Mouse (Mus musculus) layer of hippocampus, adult 18-20 months (tissue): ENCODE measurements around the gene Tpr. TPM values are rescaled to one million over a fixed set of nuclear protein-coding genes. Genes with fewer than 3 reads are reported as not detected.

Experiments used
- DNase-seq, 2 experiments: peaks; one replicate each; pipeline ENCODE4 v3.0.0; 2022; ENCODE audit warnings: low spot score in 2 of 2
- total RNA-seq, 2 experiments: library from RNA; stranded (reverse); gene quantifications; 2 replicates each; pipeline ENCODE4 v1.2.3; 2021

The Tpr gene
- total RNA-seq, 2 experiments from 2014 or later: 111 TPM

GRCm38 (mm10) chr1:150460595-150460994 is 68.0 kb downstream of the Tpr start:
- DNase-seq: no peak

DNA sequence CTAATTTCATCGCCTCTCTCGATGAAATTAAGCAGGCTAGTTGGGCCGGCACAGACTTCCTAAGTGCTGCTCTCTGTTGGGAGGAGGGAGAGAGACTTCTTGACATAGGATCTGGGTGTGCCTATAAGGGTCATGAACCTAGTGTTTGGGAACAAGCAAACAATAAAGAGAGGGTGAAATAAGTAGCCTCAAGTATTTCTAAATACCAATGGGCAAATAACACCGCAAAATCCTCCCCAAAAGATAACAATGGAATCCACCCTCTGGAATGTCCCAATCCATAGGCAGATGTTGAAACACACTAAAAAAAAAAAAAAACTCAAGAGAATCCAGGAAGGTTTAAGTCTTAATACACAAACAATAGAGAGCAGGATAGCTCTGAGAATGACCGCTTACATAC is 70.4 kb downstream of the Tpr start:
- no peak for DNase-seq

- no peak for DNase-seq
Observed at GRCm38 (mm10) chr1:150463691-150464090, 71.1 kb downstream of the Tpr start.

DNA sequence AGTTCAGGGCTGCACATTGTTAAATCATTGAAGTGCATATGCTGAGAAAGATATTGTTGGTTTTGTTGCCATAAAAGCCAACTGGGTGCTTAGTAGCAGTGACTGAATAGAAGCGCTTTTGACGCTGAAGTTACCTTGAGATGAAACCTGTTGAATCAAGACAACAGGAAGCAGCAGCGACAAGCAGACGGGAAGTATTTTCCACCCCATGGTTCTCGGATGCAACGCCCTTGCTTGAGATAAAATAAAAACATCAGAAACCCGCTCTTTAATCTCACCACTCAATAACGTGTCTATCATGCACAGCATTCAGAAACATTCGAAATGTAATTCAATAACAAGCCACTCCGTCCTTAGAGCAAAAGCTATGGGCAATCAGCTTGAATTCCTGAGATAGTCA is 72.7 kb downstream of the Tpr start:
- no peak for DNase-seq

- DNase-seq: no peak
Observed at GRCm38 (mm10) chr1:150466132-150466531, 73.5 kb downstream of the Tpr start, which contains the start of gene Prg4. Gene Prg4 (minus strand): TSS chr1:150466165.

DNA sequence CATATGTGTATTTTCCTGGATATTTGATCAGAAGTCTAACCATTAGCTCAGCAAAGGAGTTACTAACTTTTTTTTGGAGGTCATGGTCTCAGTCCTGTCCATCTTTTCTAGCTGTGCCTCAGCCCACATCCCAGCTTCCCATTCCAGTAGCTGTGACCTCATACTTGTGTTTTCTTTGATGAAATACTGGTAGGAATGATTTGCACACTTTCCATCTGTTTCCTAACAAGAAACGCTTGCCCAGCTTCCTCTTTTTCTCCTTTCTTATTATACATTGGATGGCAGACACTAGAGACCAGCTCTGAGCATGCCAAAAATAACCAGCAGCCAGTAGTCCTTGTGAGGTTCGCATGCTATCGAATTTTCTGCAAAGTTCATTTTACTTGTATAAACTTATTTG is 77.4 kb downstream of the Tpr start:
- no peak for DNase-seq

DNA sequence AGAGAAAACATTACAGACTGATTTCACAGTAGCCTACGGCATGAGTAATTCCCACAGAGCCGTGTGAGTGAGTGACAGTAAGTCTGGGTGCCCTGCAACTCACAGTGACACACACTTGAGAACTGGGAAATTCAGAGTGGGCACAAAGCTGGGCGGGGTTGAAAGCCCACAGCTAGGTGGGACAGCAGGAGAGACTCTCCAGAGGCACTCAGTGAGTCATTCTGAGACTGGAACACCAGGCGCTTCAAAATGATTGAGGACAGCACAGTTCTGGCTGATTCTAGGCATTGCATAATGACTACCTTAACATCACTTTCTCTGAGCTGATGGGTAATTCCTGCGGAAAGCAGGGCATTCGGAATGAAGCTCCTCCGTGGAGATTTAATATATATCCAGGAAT is 79.9 kb downstream of the Tpr start:
- no peak for DNase-seq

DNA sequence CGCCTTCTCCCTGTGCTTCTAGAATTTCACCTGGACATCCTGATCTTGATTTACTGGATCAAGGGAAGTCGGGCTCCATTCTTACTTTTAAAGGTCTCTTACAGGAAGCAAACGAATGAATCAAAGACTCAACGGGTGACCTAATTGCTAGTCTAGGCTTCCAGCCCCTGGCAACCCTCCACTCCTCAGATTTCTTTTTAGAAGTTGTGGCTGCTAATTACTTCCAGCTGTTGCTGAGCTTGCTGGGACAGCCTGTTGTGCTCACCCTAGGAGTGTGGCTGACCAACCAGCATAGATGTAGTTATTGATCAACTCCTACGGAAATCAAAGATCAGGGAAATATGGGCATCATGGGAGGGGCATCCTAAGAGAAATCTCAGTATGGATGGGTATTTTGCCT is 88.0 kb downstream of the Tpr start:
- no peak for DNase-seq

DNA sequence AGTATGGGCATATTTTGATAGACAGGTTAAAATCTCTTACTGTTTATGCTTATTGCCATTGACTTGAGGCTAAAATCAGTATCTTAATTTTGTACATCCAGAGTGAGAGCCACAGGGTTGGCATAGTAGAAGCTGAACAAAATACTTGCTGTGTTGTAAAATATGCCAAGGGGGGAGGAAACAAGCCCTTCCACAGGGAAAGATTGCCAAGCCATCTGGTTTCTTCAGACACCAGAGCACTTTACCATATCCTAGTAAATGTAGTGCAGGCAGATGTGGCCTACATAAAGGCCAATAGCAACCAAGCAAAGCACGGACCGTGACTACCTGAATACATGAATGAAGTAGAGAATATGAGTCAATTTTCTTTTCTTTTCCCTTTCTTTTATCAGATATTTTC is 96.5 kb downstream of the Tpr start:
- DNase-seq: no peak

GRCm38 (mm10) chr1:150496626-150497302 is 104.1 kb downstream of the Tpr start:
- no peak for DNase-seq

- DNase-seq: peak; percentile 5 to 47
Observed at GRCm38 (mm10) chr1:150497690-150498089, 105.1 kb downstream of the Tpr start.

DNA sequence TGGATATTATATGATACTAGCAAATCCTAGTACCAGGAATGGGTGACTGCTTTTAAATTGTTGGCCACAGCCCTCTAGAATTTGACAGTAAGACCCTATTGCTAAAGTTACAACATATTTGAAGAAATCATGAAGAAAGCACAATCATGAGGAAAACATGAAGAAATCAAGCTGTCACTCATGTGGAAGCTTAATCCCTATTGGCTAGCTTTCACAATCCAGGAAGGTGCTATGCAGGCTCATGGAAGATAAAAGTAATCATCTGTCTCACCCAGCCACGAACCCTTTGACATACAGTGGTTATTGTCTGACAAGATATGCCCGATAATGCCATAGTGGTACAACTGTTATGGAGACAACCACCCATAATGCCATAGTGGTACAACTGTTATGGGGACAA is 105.5 kb downstream of the Tpr start:
- DNase-seq: no peak

Other genes starting within 250 kb of the Tpr start
- not detected for gene Pdc, start 73.4 kb upstream of the Tpr start, total RNA-seq
- 10 to 100 TPM; 53.6 to 54.1 TPM for gene Odr4, start 242 bp downstream of the Tpr start, total RNA-seq
- gene Prg4, start 73.3 kb downstream of the Tpr start, total RNA-seq: 1 to 10 TPM in 1 of 2 experiments, under 1 TPM in 1; 0.72 to 1.9 TPM